In the genomic region with DNA sequence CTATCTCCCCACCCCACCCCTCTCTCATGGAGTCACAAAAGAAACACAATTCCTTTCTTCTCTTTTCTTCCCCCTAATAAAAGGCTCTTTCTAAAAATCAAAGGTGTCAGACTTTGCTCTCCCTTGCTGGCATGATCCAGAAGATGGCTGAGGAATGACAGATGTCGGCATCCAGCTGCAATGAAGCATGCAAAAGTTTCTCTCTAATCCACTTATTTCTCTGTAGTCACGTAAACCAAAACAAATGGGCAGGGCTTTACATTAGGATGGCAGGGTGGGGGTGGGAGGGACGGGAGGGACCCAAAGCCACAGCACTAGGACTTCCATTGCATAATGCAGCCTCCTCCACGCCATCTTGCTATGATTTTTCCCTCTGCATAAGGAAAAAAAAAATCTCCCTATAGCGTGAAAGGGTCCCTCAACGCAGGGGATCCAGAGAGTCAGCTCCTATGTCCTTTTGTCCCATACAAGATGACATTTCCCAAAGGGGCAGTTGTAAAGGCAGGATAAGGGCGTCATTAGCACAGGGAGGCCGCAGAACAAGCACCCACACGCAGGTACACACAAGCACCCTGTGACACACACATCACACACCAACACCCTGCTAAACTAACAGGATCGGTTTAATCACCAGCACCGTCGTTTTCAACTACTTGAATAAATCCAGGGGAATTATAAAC, we compare ENCODE assay signal across 8 mouse cellular contexts.
DNase-seq lines count a peak whose midpoint lies in the region; ATAC-seq lines count a peak whose summit lies in the region.

No protein-coding gene starts in this region.

- peak overlapping the region; percentile 43 for H3K4me2 ChIP-seq in neural tube, embryonic 11.5 days (ENCODE audit: low read depth)
- H3K4me2 ChIP-seq in liver, embryonic 12.5 days, result peak overlapping the region; percentile 45

- H3K9ac ChIP-seq in neural tube, embryonic 11.5 days (ENCODE audit: low read length), result no peak overlapping the region
- H3K9ac ChIP-seq in liver, embryonic 12.5 days, result no peak overlapping the region

- H3K9me3 ChIP-seq in neural tube, embryonic 11.5 days (ENCODE audit: control insufficient read depth, low read length), result no peaks in the 10 kb centered on the region
- H3K9me3 ChIP-seq in liver, embryonic 12.5 days (replicated peaks), result no peaks in the 10 kb centered on the region

- peak; percentile 56 for DNase-seq in cerebellum, adult 8-10 months
- DNase-seq in cerebellum, postnatal 10 days, result no peak
- no peak for DNase-seq in neural tube, embryonic 11.5 days (ENCODE audit: low spot score)
- DNase-seq in neural tube, embryonic 10.5 days (ENCODE audit: extremely low spot score, low spot score), result no peak
- DNase-seq in spleen, postnatal 36 days (ENCODE audit: low spot score in 2 of 2), result no peak
- no peak for DNase-seq in right cerebral cortex, adult 18-20 months
- DNase-seq in left cerebral cortex, adult 11 months (ENCODE audit: low spot score), result no peak

- H3K27me3 ChIP-seq in neural tube, embryonic 11.5 days (ENCODE audit: control insufficient read depth, insufficient read depth, low read length), result no peaks in the 10 kb centered on the region
- H3K27me3 ChIP-seq in liver, embryonic 12.5 days (replicated peaks), result peaks cover 36% of the 10 kb centered on the region

- 20% methylated on average over 12 of the region's 12 CpGs for WGBS in neural tube, embryonic 11.5 days
- WGBS in liver, embryonic 12.5 days (ENCODE audit: insufficient replicate concordance), result 28% methylated on average over 12 of the region's 12 CpGs

- ATAC-seq in neural tube, embryonic 11.5 days (ENCODE audit: insufficient read depth, low FRiP score, low TSS enrichment), result no peak
- no peak for ATAC-seq in liver, embryonic 12.5 days

- peaks cover 19% of the 10 kb centered on the region for H3K4me1 ChIP-seq in neural tube, embryonic 11.5 days (ENCODE audit: control insufficient read depth, insufficient read depth, low read length)
- no peaks in the 10 kb centered on the region for H3K4me1 ChIP-seq in liver, embryonic 12.5 days

- H3K4me3 ChIP-seq in neural tube, embryonic 11.5 days (ENCODE audit: low read depth, low read length), result no peak overlapping the region
- peak overlapping the region; percentile 29; the same call in 1 of the 2 replicates for H3K4me3 ChIP-seq in liver, embryonic 12.5 days

- 0 out of 2 replicates have a peak overlapping the region, but pooled peaks have one; percentile 15 for H3K27ac ChIP-seq in neural tube, embryonic 11.5 days (ENCODE audit: low read depth, low read length)
- no peak overlapping the region for H3K27ac ChIP-seq in liver, embryonic 12.5 days

- H3K36me3 ChIP-seq in neural tube, embryonic 11.5 days (ENCODE audit: control insufficient read depth, insufficient read depth, low read length), result no peaks in the 10 kb centered on the region
- H3K36me3 ChIP-seq in liver, embryonic 12.5 days, result no peaks in the 10 kb centered on the region
